Mouse (Mus musculus) neural tube, embryonic 13.5 days (tissue): ENCODE results near the gene Tuba1a. TPM values are rescaled to one million over a fixed set of nuclear protein-coding genes. Genes with fewer than 3 reads are reported as not detected.
A peak's percentile ranks its signal among the peaks of the same experiment; 100 is the strongest.

ENCODE experiments used
- ATAC-seq: fragments of 200-750 bp; cut with Nextera tagmentation; 2 replicates; pipeline ENCODE4 v1.8.0; 2017; ENCODE audit warnings: low read depth, mild to moderate bottlenecking, moderate TSS enrichment, moderate library complexity
- H3K27ac ChIP-seq: fragments of 300-500 bp; sonication (generic); replicated peaks from 2 replicates; pipeline ENCODE4 v1.5.1; 2015; ENCODE audit warnings: moderate library complexity, mild to moderate bottlenecking, inconsistent platforms
- H3K27me3 ChIP-seq: fragments of 300-500 bp; sonication (generic); 2 replicates; pipeline ENCODE4 v1.6.1; 2015; ENCODE audit warnings: mild to moderate bottlenecking, inconsistent platforms
- H3K36me3 ChIP-seq: fragments of 300-500 bp; sonication (generic); 2 replicates; pipeline ENCODE4 v1.6.1; 2015; ENCODE audit warnings: mild to moderate bottlenecking, inconsistent platforms
- H3K4me1 ChIP-seq: fragments of 300-500 bp; sonication (generic); replicated peaks from 2 replicates; pipeline ENCODE4 v1.6.1; 2015; ENCODE audit warnings: inconsistent platforms
- H3K4me2 ChIP-seq: fragments of 300-500 bp; sonication (generic); 2 replicates; pipeline ENCODE4 v1.6.1; 2015; ENCODE audit warnings: inconsistent platforms, mild to moderate bottlenecking, moderate library complexity
- H3K4me3 ChIP-seq: fragments of 300-500 bp; sonication (generic); 2 replicates; pipeline ENCODE4 v1.5.1; 2015; ENCODE audit warnings: mild to moderate bottlenecking, inconsistent platforms
- H3K9ac ChIP-seq: fragments of 300-500 bp; sonication (generic); 2 replicates; pipeline ENCODE4 v1.6.1; 2015; ENCODE audit warnings: moderate library complexity, mild to moderate bottlenecking, inconsistent platforms
- H3K9me3 ChIP-seq: fragments of 300-500 bp; sonication (generic); 2 replicates; pipeline ENCODE4 v1.6.1; 2016; ENCODE audit warnings: inconsistent platforms
- WGBS: fragments of 180-500 bp; shearing (Covaris S2); methylation state at CpG from one replicate; pipeline ENCODE4 v1.1.7; 2015; 5-methylcytosine and 5-hydroxymethylcytosine counted together
- polyA plus RNA-seq: library from polyadenylated mRNA; unstranded; fragments of >200 nt; fragmentation: Nextera tagmentation; extraction: Ambion mirVana; gene quantifications from 2 replicates; pipeline ENCODE4 v1.2.1, GENCODE M21; 2015

Gene Tuba1a
- polyA plus RNA-seq, 1 experiment from 2014 or later = 14,228 TPM

GRCm38 (mm10) chr15:98914903-98915302, 38.6 kb downstream of the Tuba1a start:
- Histone ChIP-seq H3K4me3 (no peak overlapping the region), H3K4me2 (peak overlapping the region; percentile 79; the same call in 1 of the 2 replicates), H3K9ac (no peak overlapping the region), H3K9me3 (no peaks in the 10 kb centered on the region), H3K27me3 (no peaks in the 10 kb centered on the region), H3K36me3 (peaks cover 51% of the 10 kb centered on the region), H3K4me1 (peaks cover 36% of the 10 kb centered on the region), H3K27ac (no peak overlapping the region)
- 93% methylated on average over 6 of the region's 6 CpGs for WGBS
- no peak for ATAC-seq

- no peak overlapping the region for H3K4me3 ChIP-seq
- ATAC-seq = no peak
- no peaks in the 10 kb centered on the region for H3K9me3 ChIP-seq
- no peak overlapping the region for H3K27ac ChIP-seq
- no peaks in the 10 kb centered on the region for H3K4me1 ChIP-seq
- H3K27me3 ChIP-seq = peaks cover 17% of the 10 kb centered on the region
- 27% methylated on average over 10 of the region's 10 CpGs for WGBS
- H3K36me3 ChIP-seq = peaks cover 65% of the 10 kb centered on the region
- H3K9ac ChIP-seq = no peak overlapping the region
- H3K4me2 ChIP-seq = no peak overlapping the region
Observed at GRCm38 (mm10) chr15:98904692-98905091, 48.8 kb downstream of the Tuba1a start.

GRCm38 (mm10) chr15:98902600-98902999, 50.9 kb downstream of the Tuba1a start:
- 91% methylated on average over 2 of the region's 2 CpGs for WGBS
- no peaks in the 10 kb centered on the region for H3K9me3 ChIP-seq
- H3K4me3 ChIP-seq = no peak overlapping the region
- no peak overlapping the region for H3K4me2 ChIP-seq
- no peak for ATAC-seq
- H3K27me3 ChIP-seq = peaks cover 37% of the 10 kb centered on the region
- H3K4me1 ChIP-seq = peaks cover 12% of the 10 kb centered on the region
- H3K36me3 ChIP-seq = peaks cover 44% of the 10 kb centered on the region
- no peak overlapping the region for H3K27ac ChIP-seq
- H3K9ac ChIP-seq = no peak overlapping the region

DNA sequence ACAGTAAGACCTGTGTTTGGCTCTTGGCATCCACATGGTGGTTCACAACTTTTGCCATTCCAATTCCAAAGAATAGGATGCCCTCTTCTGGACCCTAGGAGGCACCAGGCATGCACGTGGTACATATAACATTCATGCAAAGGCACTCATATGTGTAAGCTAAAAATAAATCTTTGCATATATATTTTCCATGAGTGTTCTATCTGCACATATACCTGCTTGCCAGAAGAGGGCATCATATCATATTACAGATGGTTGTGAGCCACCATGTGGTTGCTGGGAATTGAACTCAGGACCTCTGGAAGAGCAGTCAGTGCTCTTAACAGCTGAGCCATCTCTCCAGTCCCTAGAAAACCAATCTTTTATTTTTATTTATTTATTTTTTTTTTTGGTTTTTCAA, 52.0 kb downstream of the Tuba1a start:
- Histone ChIP-seq H3K4me3 (no peak overlapping the region), H3K4me1 (peaks cover 15% of the 10 kb centered on the region), H3K27ac (no peak overlapping the region), H3K27me3 (peaks cover 48% of the 10 kb centered on the region), H3K4me2 (no peak overlapping the region), H3K36me3 (peaks cover 34% of the 10 kb centered on the region), H3K9ac (no peak overlapping the region), H3K9me3 (no peaks in the 10 kb centered on the region)
- 74% methylated on average over 1 of the region's 1 CpGs for WGBS
- no peak for ATAC-seq

Other genes starting within 250 kb of the Tuba1a start
- 2.2 and 4.1 TPM in 2 replicates for gene Ccdc65, start 245.5 kb downstream of the Tuba1a start, polyA plus RNA-seq
- 8.1 and 10.9 TPM in 2 replicates for gene Fkbp11, start 225.5 kb downstream of the Tuba1a start, polyA plus RNA-seq
- 71.9 and 74.9 TPM in 2 replicates for gene Arf3, start 190.5 kb downstream of the Tuba1a start, polyA plus RNA-seq
- not detected in 2 replicates for gene Wnt10b, start 175.6 kb downstream of the Tuba1a start, polyA plus RNA-seq
- gene Wnt1, start 163.8 kb downstream of the Tuba1a start, polyA plus RNA-seq = 3.6 and 3.9 TPM in 2 replicates
- gene Ddn, start 144.2 kb downstream of the Tuba1a start, polyA plus RNA-seq = 0.50 TPM in 2 replicates
- 71.8 and 79.4 TPM in 2 replicates for gene Prkag1, start 122.2 kb downstream of the Tuba1a start, polyA plus RNA-seq
- 9.7 and 10.8 TPM in 2 replicates for gene Kmt2d, start 82.5 kb downstream of the Tuba1a start, polyA plus RNA-seq
- 27.8 and 33.3 TPM in 2 replicates for gene Rhebl1, start 59.2 kb downstream of the Tuba1a start, polyA plus RNA-seq
- gene Dhh, start 55.2 kb downstream of the Tuba1a start, polyA plus RNA-seq = 3.1 and 4.3 TPM in 2 replicates
- 34.9 and 39.0 TPM in 2 replicates for gene Lmbr1l, start 35.5 kb downstream of the Tuba1a start, polyA plus RNA-seq
- gene Tuba1b, start 19.1 kb downstream of the Tuba1a start, polyA plus RNA-seq = 1,062 and 1,121 TPM in 2 replicates
- gene Gm49450, start 152 bp downstream of the Tuba1a start, polyA plus RNA-seq = not detected in 2 replicates
- gene Tuba1c, start 76.2 kb upstream of the Tuba1a start, polyA plus RNA-seq = 25.6 and 29.7 TPM in 2 replicates
- 268 and 371 TPM in 2 replicates for gene Prph, start 101.5 kb upstream of the Tuba1a start, polyA plus RNA-seq
- 6.3 and 6.9 TPM in 2 replicates for gene Troap, start 120.9 kb upstream of the Tuba1a start, polyA plus RNA-seq
- gene C1ql4, start 134.1 kb upstream of the Tuba1a start, polyA plus RNA-seq = 2.7 and 3.5 TPM in 2 replicates
- gene Dnajc22, start 139.5 kb upstream of the Tuba1a start, polyA plus RNA-seq = 0.25 and 0.49 TPM in 2 replicates
- gene Spats2, start 172.2 kb upstream of the Tuba1a start, polyA plus RNA-seq = 44.4 and 48.9 TPM in 2 replicates